Mouse (Mus musculus): ENCODE measurements at regions not wholly inside any gene's neighbourhood (a gene's known extent, or its start where the extent isn't known, plus 50 kb on each side); places are given as distances from the start of the nearest gene placed in this dataset.
"Not testable (repeated sequence)": the region's sequence is repeated elsewhere in the genome, so short reads cannot be mapped to it uniquely, and the experiment has no call there.

DNA sequence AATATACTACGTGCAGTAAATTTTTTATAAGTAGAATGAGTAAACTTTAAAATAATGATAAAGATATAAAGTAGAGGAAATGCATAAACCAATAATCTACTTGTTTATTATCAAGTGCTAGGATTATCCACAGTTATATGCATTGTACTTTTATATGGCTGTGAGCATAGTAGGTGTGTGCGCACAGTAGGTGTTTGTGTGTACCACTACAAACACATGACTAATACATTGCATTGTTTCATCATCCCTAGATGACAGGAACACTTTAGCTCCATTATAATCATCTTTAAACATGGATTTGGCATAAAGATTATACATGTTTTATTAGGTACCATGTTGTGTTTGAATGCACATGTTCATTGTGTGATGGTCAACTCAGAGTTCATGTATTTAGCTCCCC is 124.7 kb upstream of the Vldlr start:
- Histone ChIP-seq H3K36me3 (replicated peaks) (no peaks in the 10 kb centered on the region), H3K4me3 (replicated peaks) (no peak overlapping the region), H3K27ac (replicated peaks) (no peak overlapping the region), H3K9me3 (replicated peaks) (no peaks in the 10 kb centered on the region), H3K9ac (no peak overlapping the region), H3K4me1 (replicated peaks) (no peaks in the 10 kb centered on the region), H3K4me2 (no peak overlapping the region), H3K27me3 (no peaks in the 10 kb centered on the region)
- WGBS (ENCODE audit: insufficient replicate concordance) = 78% methylated on average over 2 of the region's 2 CpGs
- no peak for ATAC-seq (ENCODE audit: insufficient read depth)

DNA sequence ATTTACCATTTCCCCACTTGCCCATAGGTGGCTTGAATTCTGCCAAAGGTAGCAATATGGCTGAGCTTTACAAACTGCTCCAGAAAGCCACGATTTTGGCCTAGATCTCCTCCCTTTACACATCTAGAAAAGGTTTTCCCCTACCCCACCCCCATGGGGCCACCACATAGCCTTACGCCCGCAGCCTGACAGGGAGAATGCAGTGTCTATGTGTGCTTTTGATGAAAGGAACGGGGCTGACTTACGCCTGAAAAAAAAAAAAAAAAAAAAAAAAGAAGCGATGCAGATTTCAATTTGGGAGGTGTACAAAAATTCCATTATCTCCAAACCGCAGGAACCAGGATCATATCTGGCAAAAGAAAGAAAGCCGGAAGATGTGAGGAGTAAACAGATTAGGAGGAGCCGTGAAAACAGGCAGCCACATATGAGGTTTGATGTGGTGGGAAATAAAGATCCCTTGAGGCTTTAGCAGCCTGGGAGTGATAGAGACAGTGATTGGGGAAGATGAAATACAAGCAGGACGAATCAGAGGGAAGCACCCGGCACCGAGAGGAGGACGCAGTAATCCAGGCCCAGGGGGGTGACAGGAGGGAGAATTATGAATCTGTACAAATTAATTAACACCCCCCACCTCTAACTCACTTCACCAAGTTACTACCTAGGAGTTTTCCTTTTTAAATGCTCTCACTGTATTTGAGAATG is 121.4 kb upstream of the Vldlr start:
- Histone ChIP-seq H3K9ac (no peak overlapping the region), H3K27me3 (no peaks in the 10 kb centered on the region), H3K4me3 (replicated peaks) (no peak overlapping the region), H3K27ac (replicated peaks) (no peak overlapping the region), H3K4me2 (no peak overlapping the region), H3K4me1 (replicated peaks) (no peaks in the 10 kb centered on the region), H3K9me3 (replicated peaks) (no peaks in the 10 kb centered on the region), H3K36me3 (replicated peaks) (no peaks in the 10 kb centered on the region)
- WGBS (ENCODE audit: insufficient replicate concordance) = 70% methylated on average over 13 of the region's 13 CpGs
- ATAC-seq (ENCODE audit: insufficient read depth) = no peak

DNA sequence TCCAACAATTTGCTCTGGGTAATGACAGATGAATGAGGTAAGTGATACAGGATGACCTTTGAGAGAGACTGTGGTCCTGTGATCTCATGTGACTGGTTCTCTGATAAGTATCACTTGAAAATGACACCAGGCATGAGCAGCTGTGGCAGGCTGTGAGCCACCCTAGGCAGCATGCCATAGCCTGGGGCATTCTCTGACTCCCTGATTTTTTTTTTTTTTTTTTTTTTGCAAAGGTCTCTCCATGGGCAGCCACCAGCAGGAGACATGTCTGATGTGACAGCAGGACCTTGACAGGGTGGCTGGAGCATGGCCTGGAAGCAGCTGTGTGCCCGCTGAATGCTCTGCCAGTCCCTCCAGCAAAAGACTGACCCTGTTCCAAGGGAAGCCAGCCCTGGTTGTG is 116.4 kb upstream of the Vldlr start:
- H3K4me1 ChIP-seq (replicated peaks) = no peaks in the 10 kb centered on the region
- no peak overlapping the region for H3K27ac ChIP-seq (replicated peaks)
- ATAC-seq (ENCODE audit: insufficient read depth) = no peak
- no peak overlapping the region for H3K4me2 ChIP-seq
- no peak overlapping the region for H3K4me3 ChIP-seq (replicated peaks)
- H3K36me3 ChIP-seq (replicated peaks) = no peaks in the 10 kb centered on the region
- no peaks in the 10 kb centered on the region for H3K9me3 ChIP-seq (replicated peaks)
- H3K9ac ChIP-seq = no peak overlapping the region
- H3K27me3 ChIP-seq = no peaks in the 10 kb centered on the region
- WGBS (ENCODE audit: insufficient replicate concordance) = 47% methylated on average over 1 of the region's 1 CpGs

DNA sequence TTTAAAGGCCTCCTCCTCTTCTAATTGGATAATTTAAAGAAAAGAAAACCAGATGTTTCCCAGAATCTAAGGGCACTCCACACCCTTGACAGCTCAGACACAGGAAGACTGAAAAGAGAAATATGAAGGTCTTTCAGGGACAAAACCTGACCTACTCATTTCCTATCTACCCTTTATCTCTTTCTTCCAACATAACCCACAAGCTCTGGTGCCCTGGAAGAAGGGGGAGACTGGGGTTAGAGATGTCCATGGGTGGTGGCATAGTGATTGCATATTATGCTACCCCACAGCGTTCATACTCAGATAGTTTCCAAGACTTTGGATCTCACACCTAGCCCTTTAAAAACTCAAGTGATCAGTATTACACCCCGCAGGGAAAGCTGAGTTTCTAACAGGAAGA is 105.8 kb upstream of the Vldlr start:
- Histone ChIP-seq H3K9me3 (replicated peaks) (no peaks in the 10 kb centered on the region), H3K27ac (replicated peaks) (no peak overlapping the region), H3K4me1 (replicated peaks) (no peaks in the 10 kb centered on the region), H3K4me2 (no peak overlapping the region), H3K4me3 (replicated peaks) (no peak overlapping the region), H3K9ac (no peak overlapping the region), H3K36me3 (replicated peaks) (no peaks in the 10 kb centered on the region), H3K27me3 (no peaks in the 10 kb centered on the region)
- no peak for ATAC-seq (ENCODE audit: insufficient read depth)
- WGBS (ENCODE audit: insufficient replicate concordance) = 20% methylated on average over 2 of the region's 2 CpGs

DNA sequence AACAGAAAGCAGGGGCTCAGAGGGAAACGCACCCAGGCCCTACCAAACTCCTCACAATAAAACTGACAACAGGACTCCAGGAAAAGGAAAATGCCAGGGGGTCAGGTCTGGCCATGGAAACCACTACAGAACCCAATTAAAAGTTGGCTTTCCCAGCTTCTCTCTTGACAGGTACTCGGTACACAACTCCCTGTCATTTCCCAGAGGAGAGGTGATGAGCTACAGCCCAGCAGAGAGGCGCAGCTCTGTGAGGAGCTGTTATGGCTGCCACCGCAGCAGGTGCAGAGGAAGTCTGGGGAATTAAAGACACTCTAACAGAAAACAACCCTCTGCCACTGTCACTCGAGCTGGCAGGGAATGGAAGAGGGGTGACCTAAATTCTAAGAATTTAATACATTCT is 95.4 kb upstream of the Vldlr start:
- Histone ChIP-seq H3K27ac (replicated peaks) (no peak overlapping the region), H3K36me3 (replicated peaks) (no peaks in the 10 kb centered on the region), H3K4me1 (replicated peaks) (no peaks in the 10 kb centered on the region), H3K4me3 (replicated peaks) (no peak overlapping the region), H3K9ac (no peak overlapping the region), H3K27me3 (no peaks in the 10 kb centered on the region), H3K9me3 (replicated peaks) (no peaks in the 10 kb centered on the region), H3K4me2 (no peak overlapping the region)
- 57% methylated on average over 5 of the region's 5 CpGs for WGBS (ENCODE audit: insufficient replicate concordance)
- no peak for ATAC-seq (ENCODE audit: insufficient read depth)

DNA sequence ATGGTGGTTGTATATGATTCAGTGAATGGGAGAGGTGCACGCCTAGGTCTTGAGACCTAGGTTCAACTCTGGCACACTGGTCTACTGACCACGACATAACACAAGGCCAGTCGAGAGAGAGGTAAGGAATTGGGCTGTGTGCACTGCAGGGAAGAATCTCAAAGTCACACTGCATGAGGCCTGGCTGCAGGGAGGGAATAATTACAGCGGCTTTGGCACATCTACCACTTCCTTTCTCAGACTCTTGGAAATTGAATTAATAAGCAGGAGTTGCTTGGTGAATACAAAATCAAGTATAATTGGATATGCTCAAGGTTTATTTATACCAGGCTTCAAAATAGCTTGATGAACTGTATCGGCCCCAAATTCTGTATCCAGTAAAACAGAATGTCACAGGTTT is 93.9 kb upstream of the Vldlr start:
- Histone ChIP-seq H3K4me1 (replicated peaks) (no peaks in the 10 kb centered on the region), H3K9ac (no peak overlapping the region), H3K36me3 (replicated peaks) (no peaks in the 10 kb centered on the region), H3K4me2 (no peak overlapping the region), H3K4me3 (replicated peaks) (no peak overlapping the region), H3K27ac (replicated peaks) (no peak overlapping the region), H3K9me3 (replicated peaks) (no peaks in the 10 kb centered on the region), H3K27me3 (no peaks in the 10 kb centered on the region)
- 61% methylated on average over 5 of the region's 5 CpGs for WGBS (ENCODE audit: insufficient replicate concordance)
- no peak for ATAC-seq (ENCODE audit: insufficient read depth)

DNA sequence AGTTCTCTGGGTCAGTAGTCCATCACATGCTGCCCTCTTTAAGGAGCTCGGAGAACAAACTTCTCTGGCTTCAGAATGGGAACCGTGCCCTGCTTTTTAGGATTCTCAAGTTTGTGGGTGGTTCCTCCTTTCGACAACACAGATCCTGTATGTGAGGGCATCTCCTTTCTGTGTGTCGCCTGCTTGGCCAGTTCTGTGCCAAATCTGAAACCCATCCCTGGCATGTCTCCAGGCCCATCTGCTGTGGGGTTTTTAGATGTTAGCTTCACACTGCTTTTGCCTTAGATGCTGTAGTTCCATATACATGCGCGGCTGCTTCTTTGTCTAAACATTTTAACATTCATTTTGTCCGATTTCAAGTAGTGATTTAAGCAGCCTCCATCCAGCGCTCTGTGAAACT is 93.0 kb upstream of the Vldlr start:
- no peak overlapping the region for H3K9ac ChIP-seq
- no peaks in the 10 kb centered on the region for H3K27me3 ChIP-seq
- no peaks in the 10 kb centered on the region for H3K36me3 ChIP-seq (replicated peaks)
- no peak overlapping the region for H3K27ac ChIP-seq (replicated peaks)
- no peak for ATAC-seq (ENCODE audit: insufficient read depth)
- WGBS (ENCODE audit: insufficient replicate concordance) = 72% methylated on average over 8 of the region's 8 CpGs
- H3K4me1 ChIP-seq (replicated peaks) = no peaks in the 10 kb centered on the region
- H3K4me3 ChIP-seq (replicated peaks) = no peak overlapping the region
- no peaks in the 10 kb centered on the region for H3K9me3 ChIP-seq (replicated peaks)
- H3K4me2 ChIP-seq = no peak overlapping the region

DNA sequence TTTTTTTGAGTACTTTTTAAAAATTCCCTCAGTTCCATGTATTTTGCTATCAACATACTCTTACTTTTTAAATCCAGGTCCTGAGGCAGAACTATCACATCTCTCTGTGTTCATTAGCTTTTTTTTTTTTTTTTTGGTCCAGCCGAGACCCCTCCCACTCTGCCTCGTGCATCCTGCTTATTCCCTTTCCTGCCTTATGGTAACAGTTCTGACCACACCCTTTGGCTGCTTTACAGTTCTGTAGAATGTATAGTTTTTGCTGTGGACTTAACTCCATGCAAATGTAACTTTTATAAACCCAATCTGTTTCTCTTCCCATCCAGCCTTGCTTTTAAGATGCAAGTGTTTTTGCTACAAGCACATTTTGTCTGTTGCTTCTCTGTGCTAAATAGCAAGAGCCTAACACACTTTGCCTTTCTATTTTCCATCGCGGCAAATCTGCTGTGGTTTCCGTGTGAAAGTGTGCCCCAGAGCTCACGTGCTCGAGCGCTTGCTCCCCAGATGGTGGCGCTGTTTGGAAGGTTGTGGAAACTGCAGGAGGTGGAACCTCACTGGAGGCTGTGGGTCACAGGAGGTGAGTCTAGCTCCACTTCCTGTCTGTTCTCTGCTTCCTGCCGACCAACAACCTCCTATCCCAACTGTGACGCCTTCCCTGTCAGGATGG is 92.3 kb upstream of the Vldlr start:
- H3K9ac ChIP-seq = no peak overlapping the region
- 27% methylated on average over 11 of the region's 11 CpGs for WGBS (ENCODE audit: insufficient replicate concordance)
- H3K4me1 ChIP-seq (replicated peaks) = no peaks in the 10 kb centered on the region
- H3K27me3 ChIP-seq = no peaks in the 10 kb centered on the region
- H3K4me2 ChIP-seq = no peak overlapping the region
- no peaks in the 10 kb centered on the region for H3K9me3 ChIP-seq (replicated peaks)
- H3K27ac ChIP-seq (replicated peaks) = no peak overlapping the region
- no peak for ATAC-seq (ENCODE audit: insufficient read depth)
- H3K36me3 ChIP-seq (replicated peaks) = no peaks in the 10 kb centered on the region
- H3K4me3 ChIP-seq (replicated peaks) = no peak overlapping the region

DNA sequence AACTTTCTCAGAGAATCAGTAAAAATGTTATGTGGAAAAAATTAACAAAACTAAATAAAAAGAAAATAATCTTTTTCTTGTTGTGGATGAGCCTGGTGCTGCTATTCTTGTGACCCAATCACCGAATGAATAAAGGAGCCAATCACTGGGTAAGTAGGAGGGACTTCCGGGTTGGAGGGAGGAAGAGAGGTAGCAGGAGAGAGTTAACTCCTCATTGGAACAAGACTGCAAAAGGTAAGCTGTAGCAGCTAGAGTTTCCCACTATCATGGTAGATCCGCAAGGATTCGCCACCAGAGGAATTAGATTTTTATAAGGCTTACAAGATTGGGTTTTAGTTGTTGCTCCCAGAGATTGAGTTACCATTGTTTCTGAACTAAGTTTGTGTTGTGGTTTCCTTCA is 87.8 kb upstream of the Vldlr start:
- not testable (repeated sequence) for H3K4me2 ChIP-seq; H3K9ac ChIP-seq; H3K36me3 ChIP-seq (replicated peaks); H3K27me3 ChIP-seq; H3K27ac ChIP-seq (replicated peaks); H3K4me1 ChIP-seq (replicated peaks); H3K4me3 ChIP-seq (replicated peaks); ATAC-seq (ENCODE audit: insufficient read depth); H3K9me3 ChIP-seq (replicated peaks)
- 77% methylated on average over 4 of the region's 4 CpGs for WGBS (ENCODE audit: insufficient replicate concordance)

DNA sequence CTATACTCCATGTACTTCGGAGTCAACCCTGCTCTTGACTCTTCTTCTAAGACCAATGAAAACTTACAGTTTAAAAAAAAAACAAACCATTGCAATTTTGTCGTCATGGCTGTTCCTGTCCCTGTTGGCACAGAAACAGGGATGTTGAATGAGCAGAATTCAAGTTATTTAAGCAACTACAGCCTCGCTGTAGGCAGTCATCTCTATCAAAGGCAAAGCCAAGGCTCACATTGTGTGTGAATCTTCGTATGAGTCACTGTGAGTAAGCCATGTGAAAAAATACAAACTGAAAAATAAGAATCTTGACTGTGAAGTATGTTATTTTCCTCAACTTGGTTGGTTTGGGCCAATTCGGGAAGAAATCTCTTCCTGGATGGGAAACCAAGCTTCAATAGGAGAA is 81.9 kb upstream of the Vldlr start:
- Histone ChIP-seq H3K9me3 (replicated peaks) (no peaks in the 10 kb centered on the region), H3K27me3 (no peaks in the 10 kb centered on the region), H3K4me1 (replicated peaks) (no peaks in the 10 kb centered on the region), H3K36me3 (replicated peaks) (no peaks in the 10 kb centered on the region), H3K4me3 (replicated peaks) (no peak overlapping the region), H3K27ac (replicated peaks) (no peak overlapping the region), H3K9ac (no peak overlapping the region), H3K4me2 (no peak overlapping the region)
- 53% methylated on average over 5 of the region's 5 CpGs for WGBS (ENCODE audit: insufficient replicate concordance)
- no peak for ATAC-seq (ENCODE audit: insufficient read depth)

DNA sequence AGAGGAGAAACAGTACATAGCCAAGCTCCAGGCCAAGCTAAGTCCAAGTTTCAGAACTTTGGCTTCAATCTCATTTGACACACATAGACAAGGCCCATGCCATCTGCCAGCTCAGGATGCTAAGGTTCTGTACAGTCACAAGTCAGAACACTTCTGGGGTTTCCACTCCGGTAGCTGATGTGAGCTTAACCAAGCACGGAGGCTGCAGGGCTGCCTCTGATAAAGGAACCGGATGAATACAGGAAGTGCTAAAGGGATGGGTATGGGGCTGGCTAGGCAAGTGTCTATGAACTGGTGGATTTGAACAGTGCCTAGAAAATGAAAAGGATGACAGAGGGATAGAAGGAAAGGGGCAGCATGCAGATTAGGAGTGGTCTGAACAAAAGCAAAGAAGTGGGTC is 75.4 kb upstream of the Vldlr start:
- H3K4me2 ChIP-seq = no peak overlapping the region
- no peak for ATAC-seq (ENCODE audit: insufficient read depth)
- no peaks in the 10 kb centered on the region for H3K36me3 ChIP-seq (replicated peaks)
- no peaks in the 10 kb centered on the region for H3K4me1 ChIP-seq (replicated peaks)
- H3K4me3 ChIP-seq (replicated peaks) = no peak overlapping the region
- no peaks in the 10 kb centered on the region for H3K9me3 ChIP-seq (replicated peaks)
- 7% methylated on average over 3 of the region's 3 CpGs for WGBS (ENCODE audit: insufficient replicate concordance)
- H3K27me3 ChIP-seq = no peaks in the 10 kb centered on the region
- H3K9ac ChIP-seq = no peak overlapping the region
- H3K27ac ChIP-seq (replicated peaks) = no peak overlapping the region

DNA sequence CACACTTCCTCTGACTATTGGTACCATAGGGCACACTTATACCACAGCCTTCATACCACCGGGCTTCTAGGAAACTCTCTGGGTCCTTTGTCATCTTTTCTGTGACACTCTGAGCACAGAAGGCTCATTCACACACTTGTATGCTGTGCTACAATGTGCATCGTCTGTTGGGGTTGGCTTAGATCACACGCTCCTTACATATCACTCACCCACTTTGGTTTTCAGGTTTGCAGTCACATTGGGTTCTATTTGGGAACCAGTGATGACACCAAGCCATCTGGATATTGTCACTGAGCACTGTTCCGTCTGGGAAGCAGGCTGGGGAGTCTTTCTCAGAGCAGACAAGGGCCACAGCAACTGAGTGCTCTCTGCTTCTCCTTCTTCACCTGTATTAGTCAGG is 74.1 kb upstream of the Vldlr start:
- Histone ChIP-seq H3K4me3 (replicated peaks) (no peak overlapping the region), H3K36me3 (replicated peaks) (no peaks in the 10 kb centered on the region), H3K9ac (no peak overlapping the region), H3K4me1 (replicated peaks) (no peaks in the 10 kb centered on the region), H3K9me3 (replicated peaks) (no peaks in the 10 kb centered on the region), H3K4me2 (no peak overlapping the region), H3K27ac (replicated peaks) (no peak overlapping the region), H3K27me3 (no peaks in the 10 kb centered on the region)
- ATAC-seq (ENCODE audit: insufficient read depth) = no peak
- 54% methylated on average over 4 of the region's 4 CpGs for WGBS (ENCODE audit: insufficient replicate concordance)

All from liver, embryonic 15.5 days (tissue).